Mouse (Mus musculus): Measurements from ENCODE around the gene Cbx5. TPM values are rescaled to one million over a fixed set of nuclear protein-coding genes. Genes with fewer than 3 reads are reported as not detected.

Cbx5 gene
- polyA plus RNA-seq, 1 experiment, result 221 TPM

- no peak overlapping the region for H3K27ac ChIP-seq (ENCODE audit: insufficient read depth, low read depth, low read length)
- H3K4me1 ChIP-seq (ENCODE audit: control insufficient read depth, insufficient read depth, low read length), result peaks cover 8% of the 10 kb centered on the region
- TF ChIP-seq POLR2A (IDR thresholded peaks at IDR 0.05; ENCODE audit: insufficient read depth, low read depth, low read length) (no peak), CTCF (IDR thresholded peaks at IDR 0.05; ENCODE audit: insufficient read depth, low read depth, low read length) (peak; percentile 72)
- WGBS, result 13% methylated on average over 10 of the region's 10 CpGs
- H3K4me3 ChIP-seq (ENCODE audit: insufficient read depth, low read depth, low read length), result no peak overlapping the region
These were observed 67.1 kb downstream of the Cbx5 start for GRCm38 (mm10) chr15:103172537-103172936.

GRCm38 (mm10) chr15:103171276-103171675 is 68.3 kb downstream of the Cbx5 start:
- no peak for TF ChIP-seq POLR2A (IDR thresholded peaks at IDR 0.05; ENCODE audit: insufficient read depth, low read depth, low read length)
- H3K4me1 ChIP-seq (ENCODE audit: control insufficient read depth, insufficient read depth, low read length), result peaks cover 8% of the 10 kb centered on the region
- H3K27ac ChIP-seq (ENCODE audit: insufficient read depth, low read depth, low read length), result no peak overlapping the region
- WGBS, result 40% methylated on average over 8 of the region's 8 CpGs
- no peak overlapping the region for H3K4me3 ChIP-seq (ENCODE audit: insufficient read depth, low read depth, low read length)

- 11% methylated on average over 16 of the region's 16 CpGs for WGBS
These were observed 69.3 kb downstream of the Cbx5 start for GRCm38 (mm10) chr15:103170316-103170679.

GRCm38 (mm10) chr15:103169612-103170315 is 69.9 kb downstream of the Cbx5 start:
- peaks cover 10% of the 10 kb centered on the region for H3K4me1 ChIP-seq (ENCODE audit: control insufficient read depth, insufficient read depth, low read length)
- H3K4me3 ChIP-seq (ENCODE audit: insufficient read depth, low read depth, low read length), result no peak overlapping the region
- no peak overlapping the region for H3K27ac ChIP-seq (ENCODE audit: insufficient read depth, low read depth, low read length)
- no peak for TF ChIP-seq POLR2A (IDR thresholded peaks at IDR 0.05; ENCODE audit: insufficient read depth, low read depth, low read length)
- no peak for TF ChIP-seq CTCF (IDR thresholded peaks at IDR 0.05; ENCODE audit: insufficient read depth, low read depth, low read length)
- WGBS, result 10% methylated on average over 26 of the region's 26 CpGs

More at GRCm38 (mm10) chr15:103170316-103170679, 69.3 kb downstream of the Cbx5 start:
- peaks cover 8% of the 10 kb centered on the region for H3K4me1 ChIP-seq (ENCODE audit: control insufficient read depth, insufficient read depth, low read length)
- TF ChIP-seq POLR2A (IDR thresholded peaks at IDR 0.05; ENCODE audit: insufficient read depth, low read depth, low read length) (no peak), CTCF (IDR thresholded peaks at IDR 0.05; ENCODE audit: insufficient read depth, low read depth, low read length) (no peak)
- H3K4me3 ChIP-seq (ENCODE audit: insufficient read depth, low read depth, low read length), result no peak overlapping the region
- no peak overlapping the region for H3K27ac ChIP-seq (ENCODE audit: insufficient read depth, low read depth, low read length)

- TF ChIP-seq CTCF (IDR thresholded peaks at IDR 0.05; ENCODE audit: insufficient read depth, low read depth, low read length) (no peak), POLR2A (IDR thresholded peaks at IDR 0.05; ENCODE audit: insufficient read depth, low read depth, low read length) (no peak)
- Histone ChIP-seq H3K27ac (ENCODE audit: insufficient read depth, low read depth, low read length) (no peak overlapping the region), H3K4me1 (ENCODE audit: control insufficient read depth, insufficient read depth, low read length) (peaks cover 10% of the 10 kb centered on the region), H3K4me3 (ENCODE audit: insufficient read depth, low read depth, low read length) (peak overlapping the region; percentile 27)
- 3% methylated on average over 63 of the region's 63 CpGs for WGBS
These were observed 70.6 kb downstream of the Cbx5 start for GRCm38 (mm10) chr15:103168801-103169611.

- H3K27ac ChIP-seq (ENCODE audit: insufficient read depth, low read depth, low read length), result no peak overlapping the region
- TF ChIP-seq CTCF (IDR thresholded peaks at IDR 0.05; ENCODE audit: insufficient read depth, low read depth, low read length) (no peak), POLR2A (IDR thresholded peaks at IDR 0.05; ENCODE audit: insufficient read depth, low read depth, low read length) (no peak)
- H3K4me3 ChIP-seq (ENCODE audit: insufficient read depth, low read depth, low read length), result no peak overlapping the region
- H3K4me1 ChIP-seq (ENCODE audit: control insufficient read depth, insufficient read depth, low read length), result peaks cover 12% of the 10 kb centered on the region
- 41% methylated on average over 3 of the region's 3 CpGs for WGBS
These were observed 71.8 kb downstream of the Cbx5 start for GRCm38 (mm10) chr15:103167786-103168185.

- no peak for TF ChIP-seq POLR2A (IDR thresholded peaks at IDR 0.05; ENCODE audit: insufficient read depth, low read depth, low read length)
- no peak for TF ChIP-seq CTCF (IDR thresholded peaks at IDR 0.05; ENCODE audit: insufficient read depth, low read depth, low read length)
- WGBS, result 44% methylated on average over 6 of the region's 6 CpGs
- Histone ChIP-seq H3K27ac (ENCODE audit: insufficient read depth, low read depth, low read length) (no peak within 1 kb of the TSS), H3K4me3 (ENCODE audit: insufficient read depth, low read depth, low read length) (no peak within 1 kb of the TSS), H3K4me1 (ENCODE audit: control insufficient read depth, insufficient read depth, low read length) (peaks cover 12% of the 10 kb centered on the region)
These were observed 72.5 kb downstream of the Cbx5 start, which contains the start of gene Smug1 for GRCm38 (mm10) chr15:103167042-103167615. Gene Smug1 (minus strand): TSS chr15:103167092.

GRCm38 (mm10) chr15:103165924-103166323 is 73.7 kb downstream of the Cbx5 start:
- peaks cover 12% of the 10 kb centered on the region for H3K4me1 ChIP-seq (ENCODE audit: control insufficient read depth, insufficient read depth, low read length)

GRCm38 (mm10) chr15:103165379-103165778 is 74.2 kb downstream of the Cbx5 start:
- Histone ChIP-seq H3K27ac (ENCODE audit: insufficient read depth, low read depth, low read length) (no peak overlapping the region), H3K4me1 (ENCODE audit: control insufficient read depth, insufficient read depth, low read length) (peaks cover 12% of the 10 kb centered on the region), H3K4me3 (ENCODE audit: insufficient read depth, low read depth, low read length) (no peak overlapping the region)
- TF ChIP-seq POLR2A (IDR thresholded peaks at IDR 0.05; ENCODE audit: insufficient read depth, low read depth, low read length), result no peak
- peak; percentile 96 for TF ChIP-seq CTCF (IDR thresholded peaks at IDR 0.05; ENCODE audit: insufficient read depth, low read depth, low read length)
- WGBS, result 1% methylated on average over 13 of the region's 13 CpGs

More at GRCm38 (mm10) chr15:103165924-103166323, 73.7 kb downstream of the Cbx5 start:
- WGBS, result 41% methylated on average over 5 of the region's 5 CpGs
- no peak overlapping the region for H3K4me3 ChIP-seq (ENCODE audit: insufficient read depth, low read depth, low read length)
- TF ChIP-seq POLR2A (IDR thresholded peaks at IDR 0.05; ENCODE audit: insufficient read depth, low read depth, low read length) (no peak), CTCF (IDR thresholded peaks at IDR 0.05; ENCODE audit: insufficient read depth, low read depth, low read length) (no peak)
- no peak overlapping the region for H3K27ac ChIP-seq (ENCODE audit: insufficient read depth, low read depth, low read length)

Measured in olfactory bulb, adult 2 months (tissue).